Mouse (Mus musculus) liver, embryonic 13.5 days (tissue): ENCODE results near the gene Ndufb6. TPM values are rescaled to one million over a fixed set of nuclear protein-coding genes. Genes with fewer than 3 reads are reported as not detected.

Source experiments
- ATAC-seq: fragments of 200-750 bp; cut with Nextera tagmentation; 2 replicates; pipeline ENCODE4 v1.8.0; 2017; ENCODE audit warnings: low read depth, mild to moderate bottlenecking, moderate number of reproducible peaks, moderate library complexity
- DNase-seq: peaks from one replicate; pipeline ENCODE4 v3.0.0; 2022
- H3K27ac ChIP-seq: fragments of 300-500 bp; sonication (generic); 2 replicates; pipeline ENCODE4 v1.5.1; 2015; ENCODE audit warnings: moderate library complexity, mild to moderate bottlenecking, inconsistent platforms
- H3K27me3 ChIP-seq: fragments of 300-500 bp; sonication (generic); 2 replicates; pipeline ENCODE4 v1.6.1; 2015; ENCODE audit warnings: mild to moderate bottlenecking, inconsistent platforms
- H3K36me3 ChIP-seq: fragments of 300-500 bp; sonication (generic); 2 replicates; pipeline ENCODE4 v1.6.1; 2015; ENCODE audit warnings: mild to moderate bottlenecking, inconsistent platforms
- H3K4me1 ChIP-seq: fragments of 300-500 bp; sonication (generic); replicated peaks from 2 replicates; pipeline ENCODE4 v1.6.1; 2015; ENCODE audit warnings: inconsistent platforms
- H3K4me2 ChIP-seq: fragments of 300-500 bp; sonication (generic); 2 replicates; pipeline ENCODE4 v1.6.1; 2015; ENCODE audit warnings: inconsistent platforms, mild to moderate bottlenecking, moderate library complexity
- H3K4me3 ChIP-seq: fragments of 300-500 bp; sonication (generic); replicated peaks from 2 replicates; pipeline ENCODE4 v1.5.1; 2015; ENCODE audit warnings: mild to moderate bottlenecking, inconsistent platforms
- H3K9ac ChIP-seq: fragments of 300-500 bp; sonication (generic); 2 replicates; pipeline ENCODE4 v1.6.1; 2015; ENCODE audit warnings: mild to moderate bottlenecking, inconsistent platforms
- H3K9me3 ChIP-seq: fragments of 300-500 bp; sonication (generic); replicated peaks from 2 replicates; pipeline ENCODE4 v1.6.1; 2016; ENCODE audit warnings: inconsistent platforms
- WGBS: fragments of 180-500 bp; shearing (Covaris S2); methylation state at CpG from one replicate; pipeline ENCODE4 v1.1.7; 2015; ENCODE audit not compliant: insufficient replicate concordance; 5-methylcytosine and 5-hydroxymethylcytosine counted together
- polyA plus RNA-seq: library from polyadenylated mRNA; unstranded; fragments of >200 nt; fragmentation: Nextera tagmentation; extraction: Ambion mirVana; gene quantifications from 2 replicates; pipeline ENCODE4 v1.2.1, GENCODE M21; 2015

The Ndufb6 gene
- 197 and 202 TPM in 2 replicates for polyA plus RNA-seq

DNA sequence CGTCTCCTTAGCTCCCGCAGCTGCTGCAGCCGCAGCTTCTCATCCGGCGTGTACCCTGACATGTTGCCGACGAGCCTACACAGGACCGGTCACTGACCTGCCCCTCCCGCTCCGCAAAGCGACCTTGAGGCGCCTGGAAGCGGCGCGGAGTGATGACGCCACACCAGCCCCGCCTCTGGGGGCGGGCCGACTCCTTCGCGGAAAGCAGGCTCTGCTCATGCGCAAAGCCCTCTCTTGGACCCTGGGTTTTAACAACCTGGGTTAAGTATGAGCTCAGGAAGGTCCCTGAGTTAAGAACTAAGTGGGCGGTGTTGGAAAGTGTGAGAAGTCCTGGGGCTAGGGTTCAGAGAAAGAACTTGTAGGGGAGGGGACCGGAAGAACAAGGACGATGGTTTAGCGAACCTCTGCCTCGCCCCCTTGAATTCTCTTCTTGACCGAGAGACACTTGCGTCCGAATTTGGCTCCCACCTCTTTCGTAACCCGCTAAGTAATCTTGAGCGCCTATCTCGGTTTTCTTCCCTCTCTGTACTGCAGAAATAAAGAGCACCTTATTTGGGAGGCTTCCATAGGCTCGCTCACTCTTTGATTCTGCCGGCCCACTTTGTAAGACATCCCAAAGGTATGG is at the start of gene Ndufb6:
Gene Ndufb6 (minus strand): TSS at position 146 of the 625 bp plus-strand sequence.
- H3K27me3 ChIP-seq = no peaks in the 10 kb centered on the region
- H3K9ac ChIP-seq = peak within 1 kb of the TSS; percentile 86
- H3K9me3 ChIP-seq = no peaks in the 10 kb centered on the region
- ATAC-seq (peak; percentile 97), DNase-seq (peak; percentile 86)
- H3K36me3 ChIP-seq = peaks cover 18% of the 10 kb centered on the region; the same call in 1 of the 2 replicates
- WGBS = under 1% methylated on average over 36 of the region's 36 CpGs
- peaks cover 14% of the 10 kb centered on the region for H3K4me1 ChIP-seq
- peak within 1 kb of the TSS; percentile 91 for H3K4me3 ChIP-seq
- H3K27ac ChIP-seq = peak within 1 kb of the TSS; percentile 73
- H3K4me2 ChIP-seq = peak within 1 kb of the TSS; percentile 95

DNA sequence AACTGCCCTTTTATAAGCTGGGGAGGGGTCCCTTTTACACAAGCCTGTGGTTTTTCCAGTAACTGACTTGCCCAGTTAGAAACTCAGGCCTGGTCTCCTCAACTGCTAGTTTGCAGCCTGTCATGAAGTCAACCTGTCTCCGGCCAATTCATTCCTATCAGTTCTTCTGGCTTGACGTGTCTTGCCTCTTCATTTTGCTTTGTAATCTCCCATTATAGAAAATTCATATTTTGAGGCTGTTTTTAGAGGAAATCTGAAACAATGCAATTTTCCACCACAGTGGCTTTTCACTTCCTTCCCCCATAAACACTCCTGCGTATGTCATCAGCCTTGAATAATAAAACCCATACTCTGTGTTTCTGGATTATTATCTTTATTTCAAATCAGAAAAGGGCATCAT is 47.9 kb upstream of the Ndufb6 start:
- Histone ChIP-seq H3K4me2 (no peak overlapping the region), H3K27me3 (no peaks in the 10 kb centered on the region), H3K4me1 (0 out of 2 replicates have a peak, but pooled peaks cover 7% of the 10 kb centered on the region), H3K27ac (no peak overlapping the region), H3K9me3 (no peaks in the 10 kb centered on the region), H3K4me3 (no peak overlapping the region), H3K9ac (no peak overlapping the region), H3K36me3 (no peaks in the 10 kb centered on the region)
- DNase-seq (no peak), ATAC-seq (no peak)
- 46% methylated on average over 3 of the region's 3 CpGs for WGBS

GRCm38 (mm10) chr4:40324620-40325019 is 45.4 kb upstream of the Ndufb6 start:
- DNase-seq (no peak), ATAC-seq (no peak)
- WGBS = 54% methylated on average over 7 of the region's 7 CpGs
- Histone ChIP-seq H3K9ac (no peak overlapping the region), H3K4me1 (0 out of 2 replicates have a peak, but pooled peaks cover 4% of the 10 kb centered on the region), H3K4me3 (no peak overlapping the region), H3K36me3 (no peaks in the 10 kb centered on the region), H3K27me3 (no peaks in the 10 kb centered on the region), H3K27ac (no peak overlapping the region), H3K4me2 (no peak overlapping the region), H3K9me3 (no peaks in the 10 kb centered on the region)

GRCm38 (mm10) chr4:40317404-40317803 is 38.2 kb upstream of the Ndufb6 start:
- no peak overlapping the region for H3K4me2 ChIP-seq
- 0 out of 2 replicates have a peak, but pooled peaks cover 2% of the 10 kb centered on the region for H3K4me1 ChIP-seq
- no peaks in the 10 kb centered on the region for H3K9me3 ChIP-seq
- H3K27ac ChIP-seq = no peak overlapping the region
- no peaks in the 10 kb centered on the region for H3K36me3 ChIP-seq
- no peak overlapping the region for H3K9ac ChIP-seq
- DNase-seq (no peak), ATAC-seq (no peak)
- no peak overlapping the region for H3K4me3 ChIP-seq
- WGBS = 65% methylated on average over 3 of the region's 3 CpGs
- no peaks in the 10 kb centered on the region for H3K27me3 ChIP-seq

GRCm38 (mm10) chr4:40313026-40313425 is 33.8 kb upstream of the Ndufb6 start:
- no peak for ATAC-seq
- H3K9ac ChIP-seq = no peak overlapping the region
- H3K27ac ChIP-seq = no peak overlapping the region
- 37% methylated on average over 6 of the region's 6 CpGs for WGBS
- H3K4me1 ChIP-seq = peaks cover 22% of the 10 kb centered on the region
- H3K27me3 ChIP-seq = no peaks in the 10 kb centered on the region
- H3K4me2 ChIP-seq = no peak overlapping the region
- H3K4me3 ChIP-seq = no peak overlapping the region
- no peaks in the 10 kb centered on the region for H3K36me3 ChIP-seq
- H3K9me3 ChIP-seq = no peaks in the 10 kb centered on the region
- no peak for DNase-seq

- ATAC-seq (peak; percentile 63), DNase-seq (no peak)
- 9% methylated on average over 1 of the region's 1 CpGs for WGBS
- Histone ChIP-seq H3K4me2 (no peak overlapping the region), H3K9ac (no peak overlapping the region), H3K4me3 (no peak overlapping the region), H3K36me3 (no peaks in the 10 kb centered on the region), H3K27me3 (no peaks in the 10 kb centered on the region), H3K4me1 (peaks cover 22% of the 10 kb centered on the region), H3K9me3 (no peaks in the 10 kb centered on the region), H3K27ac (no peak overlapping the region)
These were observed 33.0 kb upstream of the Ndufb6 start for GRCm38 (mm10) chr4:40312213-40312612.

GRCm38 (mm10) chr4:40310796-40311383 is 31.7 kb upstream of the Ndufb6 start:
- H3K4me3 ChIP-seq = no peak overlapping the region
- H3K27ac ChIP-seq = no peak overlapping the region
- 73% methylated on average over 11 of the region's 11 CpGs for WGBS
- no peaks in the 10 kb centered on the region for H3K27me3 ChIP-seq
- H3K9me3 ChIP-seq = no peaks in the 10 kb centered on the region
- peaks cover 22% of the 10 kb centered on the region for H3K4me1 ChIP-seq
- H3K36me3 ChIP-seq = no peaks in the 10 kb centered on the region
- ATAC-seq (no peak), DNase-seq (no peak)
- H3K9ac ChIP-seq = no peak overlapping the region
- no peak overlapping the region for H3K4me2 ChIP-seq

GRCm38 (mm10) chr4:40309682-40310081 is 30.5 kb upstream of the Ndufb6 start:
- Histone ChIP-seq H3K4me1 (peaks cover 22% of the 10 kb centered on the region), H3K9ac (no peak overlapping the region), H3K27ac (no peak overlapping the region), H3K4me2 (no peak overlapping the region), H3K9me3 (no peaks in the 10 kb centered on the region), H3K4me3 (no peak overlapping the region), H3K27me3 (no peaks in the 10 kb centered on the region), H3K36me3 (no peaks in the 10 kb centered on the region)
- no peak for DNase-seq
- ATAC-seq = no peak

DNA sequence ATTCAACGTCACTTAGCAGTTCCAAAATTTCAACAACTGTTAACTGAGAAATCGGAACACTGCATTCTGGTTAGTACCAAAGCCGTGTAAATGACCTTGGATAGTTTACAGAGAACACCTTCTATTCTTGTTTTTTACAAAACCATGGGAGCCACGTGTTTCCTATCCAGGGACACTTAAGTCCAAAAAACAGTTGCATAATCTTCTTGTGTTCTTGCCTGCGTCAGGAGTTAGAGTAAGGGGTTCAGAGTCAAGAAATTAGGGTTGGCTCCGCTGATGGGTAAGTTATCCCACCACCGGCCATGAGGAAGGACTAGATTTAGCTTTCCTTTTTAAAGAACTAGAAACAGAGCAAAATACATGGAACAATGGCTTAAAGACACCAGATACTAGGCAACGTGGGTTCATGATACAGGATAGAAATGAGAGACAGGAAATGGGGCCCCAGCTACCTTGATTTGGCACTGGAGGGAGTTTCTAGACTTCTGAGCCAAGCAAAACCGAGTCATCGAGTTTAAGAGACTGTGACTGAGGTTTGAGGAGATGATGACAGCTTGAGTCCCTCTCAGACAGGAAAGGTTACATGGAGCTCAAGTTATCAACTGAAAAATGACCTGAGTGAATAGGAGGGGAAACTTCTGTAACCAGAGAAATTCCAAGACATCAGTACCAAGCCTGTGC is 23.4 kb upstream of the Ndufb6 start:
- Histone ChIP-seq H3K27ac (no peak overlapping the region), H3K27me3 (0 out of 2 replicates have a peak, but pooled peaks cover 5% of the 10 kb centered on the region), H3K4me3 (no peak overlapping the region), H3K9me3 (no peaks in the 10 kb centered on the region), H3K4me2 (no peak overlapping the region), H3K4me1 (peaks cover 10% of the 10 kb centered on the region), H3K36me3 (no peaks in the 10 kb centered on the region), H3K9ac (no peak overlapping the region)
- ATAC-seq = no peak
- WGBS = 48% methylated on average over 10 of the region's 10 CpGs
- no peak for DNase-seq

DNA sequence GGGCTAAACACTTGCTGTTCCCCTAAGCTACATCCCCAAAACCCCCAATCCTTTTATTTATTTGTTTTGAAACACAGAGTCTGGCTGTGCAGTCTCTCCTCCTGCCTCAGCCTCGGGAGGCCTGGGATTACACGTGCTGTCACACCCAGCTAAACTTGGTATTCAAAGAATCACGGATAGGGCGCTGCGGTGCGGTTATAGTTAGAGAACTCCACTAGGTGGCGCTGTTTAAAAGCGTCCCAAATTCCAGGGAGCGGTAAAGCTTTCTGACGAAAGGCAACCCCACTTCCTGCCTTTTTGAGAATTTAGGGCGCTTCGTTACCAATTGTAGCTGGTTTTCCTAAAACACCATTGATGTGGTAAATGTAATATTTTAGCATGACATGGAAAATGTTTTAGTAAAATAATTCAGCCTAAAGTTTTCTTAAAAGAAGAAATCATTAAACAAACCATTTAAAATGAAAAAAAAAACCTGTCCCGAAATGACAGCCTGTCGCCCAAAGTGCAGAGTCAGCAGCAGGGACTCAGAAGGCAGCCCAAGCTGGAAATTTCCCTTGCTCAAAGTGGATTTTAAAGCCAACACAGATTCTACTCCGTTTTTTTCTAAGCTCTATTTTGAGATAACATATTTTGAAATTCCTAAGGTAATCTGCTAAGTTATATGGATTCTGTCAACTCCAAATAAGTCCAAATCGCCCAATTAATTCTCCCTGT is 22.0 kb upstream of the Ndufb6 start:
- no peaks in the 10 kb centered on the region for H3K9me3 ChIP-seq
- H3K27ac ChIP-seq = no peak overlapping the region
- H3K4me2 ChIP-seq = peak overlapping the region; percentile 38
- 0 out of 2 replicates have a peak, but pooled peaks cover 5% of the 10 kb centered on the region for H3K27me3 ChIP-seq
- H3K36me3 ChIP-seq = no peaks in the 10 kb centered on the region
- 8% methylated on average over 16 of the region's 16 CpGs for WGBS
- DNase-seq (peak; percentile 47), ATAC-seq (0 out of 2 replicates have a peak, but pooled peaks have one; percentile 23)
- H3K4me3 ChIP-seq = no peak overlapping the region
- no peak overlapping the region for H3K9ac ChIP-seq
- H3K4me1 ChIP-seq = peaks cover 10% of the 10 kb centered on the region

- 19% methylated on average over 5 of the region's 5 CpGs for WGBS
- H3K36me3 ChIP-seq = no peaks in the 10 kb centered on the region
- ATAC-seq (peak; percentile 29; the same call in 1 of the 2 replicates), DNase-seq (no peak)
- H3K4me2 ChIP-seq = no peak overlapping the region
- no peak overlapping the region for H3K27ac ChIP-seq
- H3K9me3 ChIP-seq = 0 out of 2 replicates have a peak, but pooled peaks cover 3% of the 10 kb centered on the region
- 0 out of 2 replicates have a peak, but pooled peaks cover 5% of the 10 kb centered on the region for H3K27me3 ChIP-seq
- H3K4me1 ChIP-seq = peaks cover 10% of the 10 kb centered on the region
- no peak overlapping the region for H3K9ac ChIP-seq
- no peak overlapping the region for H3K4me3 ChIP-seq
These were observed 19.9 kb upstream of the Ndufb6 start for GRCm38 (mm10) chr4:40299169-40299568.
